Mouse (Mus musculus) liver, embryonic 12.5 days (tissue): ENCODE results near the gene Foxp1. TPM values are rescaled to one million over a fixed set of nuclear protein-coding genes. Genes with fewer than 3 reads are reported as not detected.

Experiments used
- ATAC-seq: fragments of 200-750 bp; cut with Nextera tagmentation; 2 replicates; pipeline ENCODE4 v1.8.0; 2017; ENCODE audit warnings: moderate number of reproducible peaks, mild to moderate bottlenecking, moderate library complexity
- H3K27ac ChIP-seq: fragments of 300-500 bp; sonication (generic); 2 replicates; pipeline ENCODE4 v1.5.1; 2016; ENCODE audit warnings: mild to moderate bottlenecking
- H3K27me3 ChIP-seq: fragments of 300-500 bp; sonication (generic); replicated peaks from 2 replicates; pipeline ENCODE4 v1.6.1; 2016; ENCODE audit warnings: mild to moderate bottlenecking, moderate library complexity
- H3K36me3 ChIP-seq: fragments of 300-500 bp; sonication (generic); 2 replicates; pipeline ENCODE4 v1.6.1; 2016; ENCODE audit warnings: mild to moderate bottlenecking, moderate library complexity
- H3K4me1 ChIP-seq: fragments of 300-500 bp; sonication (generic); 2 replicates; pipeline ENCODE4 v1.6.1; 2016
- H3K4me2 ChIP-seq: fragments of 300-500 bp; sonication (generic); 2 replicates; pipeline ENCODE4 v1.6.1; 2016; ENCODE audit warnings: mild to moderate bottlenecking, moderate library complexity
- H3K4me3 ChIP-seq: fragments of 300-500 bp; sonication (generic); 2 replicates; pipeline ENCODE4 v1.5.1; 2016; ENCODE audit warnings: mild to moderate bottlenecking, moderate library complexity
- H3K9ac ChIP-seq: fragments of 300-500 bp; sonication (generic); 2 replicates; pipeline ENCODE4 v1.6.1; 2016; ENCODE audit warnings: mild to moderate bottlenecking, moderate library complexity
- H3K9me3 ChIP-seq: fragments of 300-500 bp; sonication (generic); replicated peaks from 2 replicates; pipeline ENCODE4 v1.6.1; 2016; ENCODE audit warnings: mild to moderate bottlenecking, moderate library complexity
- WGBS: fragments of 180-500 bp; shearing (Covaris S2); methylation state at CpG from one replicate; pipeline ENCODE4 v1.1.7; 2016; ENCODE audit not compliant: insufficient replicate concordance; 5-methylcytosine and 5-hydroxymethylcytosine counted together
- microRNA-seq: library from miRNA; unstranded; fragments of <30 nt; microRNA quantifications from one replicate; pipeline ENCODE4, GENCODE M21; 2017
- polyA plus RNA-seq: library from polyadenylated mRNA; unstranded; fragments of >200 nt; fragmentation: Nextera tagmentation; extraction: Ambion mirVana; gene quantifications from 2 replicates; pipeline ENCODE4 v1.2.1, GENCODE M21; 2016

Foxp1 gene
- polyA plus RNA-seq, 1 experiment from 2014 or later: 25.5 TPM

DNA sequence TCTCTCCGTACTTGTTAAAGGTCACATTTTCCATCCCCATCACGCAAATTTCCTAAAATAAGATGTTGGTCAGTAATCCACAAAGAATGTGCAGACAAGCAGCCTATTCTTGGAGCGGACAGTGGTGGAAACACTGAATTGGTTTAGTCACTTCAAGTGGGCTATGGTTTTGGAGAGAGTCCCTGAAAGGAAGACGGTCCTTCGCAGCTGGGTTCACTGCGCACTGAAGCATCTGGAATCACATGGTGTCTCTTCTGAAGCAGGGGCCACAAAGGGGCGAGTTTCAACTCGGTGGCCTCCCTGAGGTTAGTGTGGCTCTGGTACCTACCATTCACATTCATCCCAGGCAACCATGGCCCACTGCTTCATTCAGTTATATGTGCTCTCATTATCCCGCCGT lies 588.1 kb downstream of the Foxp1 start:
- H3K36me3 ChIP-seq: peaks cover 66% of the 10 kb centered on the region

DNA sequence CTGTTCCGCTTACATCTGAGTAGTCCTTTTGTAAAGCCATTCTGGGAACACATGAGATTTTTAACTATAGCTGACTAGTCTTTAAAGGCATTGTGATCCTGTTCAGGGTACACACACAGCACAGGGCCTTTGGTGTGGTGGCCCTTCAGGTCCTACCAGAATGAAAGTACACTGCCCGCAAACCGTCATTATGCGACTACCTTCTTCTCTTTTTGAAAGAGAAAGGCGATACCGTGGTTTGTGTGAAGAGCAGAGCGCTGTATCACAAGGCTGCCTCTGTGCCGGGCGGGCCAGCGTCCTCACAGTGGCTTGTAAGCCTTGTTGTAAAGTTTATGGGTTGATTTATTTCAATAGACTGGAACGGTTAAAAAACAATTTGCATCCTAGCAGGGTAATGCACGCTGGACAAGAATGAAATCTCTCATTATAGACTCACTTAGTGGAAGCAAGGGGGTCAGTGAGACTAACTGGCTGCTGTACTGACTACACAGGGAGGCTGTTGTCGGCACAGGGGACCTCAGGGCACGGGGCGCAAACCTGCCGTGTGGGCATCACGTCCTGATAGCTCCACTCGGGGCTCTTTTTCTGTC lies 589.3 kb downstream of the Foxp1 start:
- 85% methylated on average over 18 of the region's 18 CpGs for whole genome bisulfite sequencing
- no peaks in the 10 kb centered on the region for H3K4me1 ChIP-seq
- no peaks in the 10 kb centered on the region for H3K27me3 ChIP-seq
- H3K27ac ChIP-seq: no peak overlapping the region
- ATAC-seq: no peak
- H3K9me3 ChIP-seq: no peaks in the 10 kb centered on the region
- H3K9ac ChIP-seq: no peak overlapping the region
- H3K4me3 ChIP-seq: no peak overlapping the region
- H3K36me3 ChIP-seq: peaks cover 63% of the 10 kb centered on the region
- no peak overlapping the region for H3K4me2 ChIP-seq

More for the DNA sequence above, 588.1 kb downstream of the Foxp1 start:
- H3K27me3 ChIP-seq: no peaks in the 10 kb centered on the region
- H3K4me3 ChIP-seq: no peak overlapping the region
- no peak overlapping the region for H3K9ac ChIP-seq
- no peak overlapping the region for H3K27ac ChIP-seq
- ATAC-seq: no peak
- no peak overlapping the region for H3K4me2 ChIP-seq
- no peaks in the 10 kb centered on the region for H3K4me1 ChIP-seq
- 87% methylated on average over 10 of the region's 10 CpGs for WGBS
- no peaks in the 10 kb centered on the region for H3K9me3 ChIP-seq

DNA sequence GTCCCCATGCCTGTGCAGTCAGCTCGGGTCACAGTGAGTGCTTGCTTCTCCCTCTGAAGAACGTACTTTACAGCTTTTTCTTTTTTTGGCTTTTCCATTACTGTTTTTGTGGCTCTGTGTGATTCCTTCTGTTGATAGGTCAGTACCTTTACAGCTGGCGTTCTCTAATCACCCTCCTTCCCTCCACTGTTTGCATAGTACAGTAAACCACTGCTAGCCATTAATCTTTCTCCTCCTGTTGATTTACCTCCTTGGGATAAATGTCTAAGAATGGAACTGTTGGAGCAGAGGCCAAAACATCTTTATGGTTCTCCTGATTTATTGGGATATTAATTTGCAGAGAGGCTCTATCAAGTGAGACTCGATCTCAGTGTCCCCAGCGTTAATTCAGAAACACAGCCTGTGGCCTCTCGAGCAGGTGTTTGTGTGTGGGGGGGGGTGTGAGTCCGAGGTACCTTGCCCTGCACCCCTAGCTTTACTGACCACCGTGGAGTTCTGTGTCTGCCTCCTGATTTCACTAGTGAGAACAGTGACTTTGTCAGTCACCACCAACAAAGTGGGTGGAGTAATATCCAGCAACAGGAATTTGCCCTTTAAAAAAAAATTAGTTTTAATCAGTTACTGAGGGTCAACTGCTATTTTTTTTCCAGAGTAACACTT lies 590.5 kb downstream of the Foxp1 start:
- 78% methylated on average over 8 of the region's 8 CpGs for WGBS
- H3K36me3 ChIP-seq: peaks cover 58% of the 10 kb centered on the region
- ATAC-seq: no peak
- H3K9ac ChIP-seq: no peak overlapping the region
- H3K4me2 ChIP-seq: no peak overlapping the region
- H3K4me3 ChIP-seq: no peak overlapping the region
- no peaks in the 10 kb centered on the region for H3K9me3 ChIP-seq
- H3K27ac ChIP-seq: no peak overlapping the region
- H3K27me3 ChIP-seq: no peaks in the 10 kb centered on the region
- H3K4me1 ChIP-seq: no peaks in the 10 kb centered on the region

DNA sequence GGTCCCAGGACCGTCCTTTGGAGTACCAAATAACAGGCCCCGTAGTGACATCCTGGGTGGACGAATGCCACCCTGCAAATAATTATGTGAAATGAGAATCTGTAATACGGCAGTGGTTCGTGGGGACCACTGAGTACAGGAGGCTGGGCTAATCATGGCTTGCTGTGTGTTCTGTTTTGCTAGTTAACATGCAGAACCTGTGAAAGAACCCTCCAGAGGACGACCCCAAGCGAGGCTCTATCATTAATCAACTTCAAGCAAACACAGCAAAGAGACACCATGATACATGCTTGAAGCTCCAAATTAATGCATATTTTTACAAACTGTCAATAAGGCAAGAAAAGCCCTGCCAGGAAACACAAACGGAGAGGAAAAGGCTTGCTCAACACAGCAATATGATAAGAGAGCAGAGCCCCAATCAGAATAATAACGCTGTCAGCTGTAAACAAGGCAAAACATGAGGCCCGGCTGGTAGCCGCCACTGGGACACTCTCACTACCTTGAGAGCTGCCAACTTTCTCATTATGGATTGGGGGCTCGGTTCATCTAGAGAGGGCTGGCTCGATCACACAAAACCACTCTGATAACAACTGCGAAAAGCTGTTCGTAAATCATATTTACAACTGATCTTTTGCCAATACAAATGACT lies 591.7 kb downstream of the Foxp1 start:
- H3K4me3 ChIP-seq: no peak overlapping the region
- H3K4me1 ChIP-seq: no peaks in the 10 kb centered on the region
- H3K36me3 ChIP-seq: peaks cover 58% of the 10 kb centered on the region
- no peak overlapping the region for H3K9ac ChIP-seq
- no peak for ATAC-seq
- no peak overlapping the region for H3K4me2 ChIP-seq
- H3K27me3 ChIP-seq: no peaks in the 10 kb centered on the region
- no peak overlapping the region for H3K27ac ChIP-seq
- no peaks in the 10 kb centered on the region for H3K9me3 ChIP-seq
- 82% methylated on average over 15 of the region's 15 CpGs for WGBS

DNA sequence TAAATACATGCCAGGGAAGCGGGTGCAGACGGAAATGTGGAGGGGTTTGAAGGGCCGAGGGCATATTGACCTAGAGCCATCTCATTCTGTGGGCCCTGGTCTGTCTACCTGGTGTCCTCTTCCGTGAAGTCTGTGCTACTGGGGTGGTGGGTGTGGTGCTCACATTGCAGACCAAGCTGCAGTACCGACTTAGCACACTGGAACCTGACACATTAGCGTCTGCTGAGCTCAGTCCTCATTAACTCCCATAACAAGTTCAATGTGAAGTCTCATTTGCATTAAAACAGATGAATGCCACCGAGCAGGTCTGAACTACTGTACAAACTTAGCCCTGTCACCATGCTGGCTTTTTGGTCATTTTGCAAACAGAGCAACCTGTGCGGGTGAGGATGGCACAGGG lies 594.2 kb downstream of the Foxp1 start:
- H3K4me3 ChIP-seq: no peak overlapping the region
- H3K27me3 ChIP-seq: no peaks in the 10 kb centered on the region
- no peaks in the 10 kb centered on the region for H3K9me3 ChIP-seq
- 79% methylated on average over 8 of the region's 8 CpGs for WGBS
- H3K27ac ChIP-seq: no peak overlapping the region
- no peak overlapping the region for H3K4me2 ChIP-seq
- ATAC-seq: no peak
- no peaks in the 10 kb centered on the region for H3K4me1 ChIP-seq
- H3K9ac ChIP-seq: no peak overlapping the region
- peaks cover 40% of the 10 kb centered on the region for H3K36me3 ChIP-seq

DNA sequence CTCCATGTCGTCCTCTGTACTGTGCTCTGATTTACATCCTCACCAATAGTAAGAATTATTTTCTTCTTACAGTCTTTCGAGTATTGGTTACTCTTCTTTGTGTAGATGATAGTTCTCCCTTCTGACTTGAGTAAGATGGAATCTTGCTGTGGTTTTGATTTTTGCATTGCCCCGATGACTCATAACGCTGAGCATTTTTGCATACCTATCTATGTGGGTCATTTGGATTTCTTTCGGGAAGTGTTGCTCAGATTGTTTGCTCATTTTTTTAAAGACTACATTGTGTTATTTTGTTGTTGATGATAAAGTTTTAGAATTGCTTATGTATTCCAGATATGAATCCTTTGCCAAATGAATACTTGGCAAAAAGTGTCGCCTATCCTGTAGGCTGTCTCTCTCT lies 621.3 kb downstream of the Foxp1 start:
- H3K9ac ChIP-seq: no peak overlapping the region
- H3K27me3 ChIP-seq: no peaks in the 10 kb centered on the region
- no peak overlapping the region for H3K27ac ChIP-seq
- no peak overlapping the region for H3K4me2 ChIP-seq
- no peaks in the 10 kb centered on the region for H3K9me3 ChIP-seq
- H3K36me3 ChIP-seq: no peaks in the 10 kb centered on the region
- ATAC-seq: no peak
- H3K4me1 ChIP-seq: no peaks in the 10 kb centered on the region
- WGBS: 75% methylated on average over 6 of the region's 6 CpGs
- H3K4me3 ChIP-seq: no peak overlapping the region

DNA sequence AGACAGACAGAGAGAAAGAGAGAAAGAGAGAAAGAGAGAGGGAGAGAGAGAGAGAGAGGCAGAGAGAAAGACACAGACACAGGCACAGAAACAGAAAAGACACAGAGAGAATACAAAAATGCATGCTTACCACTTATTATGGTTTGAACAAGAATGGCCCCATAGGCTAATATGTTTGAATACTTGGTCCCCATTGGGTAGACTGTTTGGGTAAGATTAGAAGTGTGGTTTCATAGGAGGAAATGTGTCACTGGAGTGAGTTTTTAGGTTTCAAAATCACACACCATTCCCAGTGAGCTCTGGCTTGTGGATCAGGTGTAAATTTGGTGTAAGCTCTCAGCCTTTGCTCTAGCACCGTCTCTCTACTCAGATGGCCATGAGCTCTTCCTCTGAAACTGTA lies 644.3 kb downstream of the Foxp1 start:
- WGBS: 68% methylated on average over 1 of the region's 1 CpGs
- no peak for ATAC-seq
- H3K27ac ChIP-seq: no peak overlapping the region
- H3K4me1 ChIP-seq: no peaks in the 10 kb centered on the region
- H3K36me3 ChIP-seq: no peaks in the 10 kb centered on the region
- no peak overlapping the region for H3K4me3 ChIP-seq
- no peak overlapping the region for H3K9ac ChIP-seq
- H3K27me3 ChIP-seq: no peaks in the 10 kb centered on the region
- no peaks in the 10 kb centered on the region for H3K9me3 ChIP-seq
- no peak overlapping the region for H3K4me2 ChIP-seq

DNA sequence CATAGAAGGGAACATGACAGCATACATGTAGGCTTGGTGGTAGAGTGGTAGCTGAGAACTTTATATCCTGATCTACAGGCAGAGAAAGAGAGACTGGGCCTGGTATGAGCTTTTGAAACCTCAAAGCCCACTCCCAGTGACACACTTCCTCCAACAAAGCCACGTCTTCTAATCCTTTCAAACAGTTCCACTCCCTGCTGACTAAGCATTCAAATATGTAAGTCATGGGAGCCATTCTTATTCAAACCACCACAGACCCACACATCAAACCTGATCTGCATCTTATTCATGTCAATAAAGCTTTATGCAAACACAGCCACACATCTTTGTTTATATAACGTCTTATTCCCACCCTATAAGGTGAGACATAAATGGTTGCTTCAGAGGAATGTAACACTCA lies 646.1 kb downstream of the Foxp1 start:
- H3K36me3 ChIP-seq: no peaks in the 10 kb centered on the region
- no peak overlapping the region for H3K4me3 ChIP-seq
- WGBS: 49% methylated on average over 2 of the region's 2 CpGs
- H3K9ac ChIP-seq: no peak overlapping the region
- H3K9me3 ChIP-seq: no peaks in the 10 kb centered on the region
- no peak for ATAC-seq
- H3K4me2 ChIP-seq: no peak overlapping the region
- no peaks in the 10 kb centered on the region for H3K4me1 ChIP-seq
- no peaks in the 10 kb centered on the region for H3K27me3 ChIP-seq
- no peak overlapping the region for H3K27ac ChIP-seq

Small RNA genes within 50 kb of the gene (microRNA-seq; reads per million reads assigned to microRNA genes)
- gene Gm22328 (not detected), gene Gm49348 (not detected)

Other genes with a start within 250 kb of the Foxp1 start
- 2.3 and 2.4 TPM in 2 replicates for gene Eif4e3, start 144.1 kb upstream of the Foxp1 start, polyA plus RNA-seq
- gene Gm20696, start 144.1 kb upstream of the Foxp1 start, polyA plus RNA-seq: 1.4 and 3.0 TPM in 2 replicates
- 0.23 and 0.39 TPM in 2 replicates for gene Gpr27, start 170.0 kb upstream of the Foxp1 start, polyA plus RNA-seq
- gene Prok2, start 203.7 kb upstream of the Foxp1 start, polyA plus RNA-seq: not detected in 2 replicates